Mouse (Mus musculus) spleen, adult 2 months (tissue): ENCODE data around the gene Pik3cd.

Source experiments
- CTCF ChIP-seq: fragments of 200-500 bp; IDR thresholded peaks from 2 replicates; pipeline ENCODE4 v1.5.1; 2011; ENCODE audit warnings: mild to moderate bottlenecking, inconsistent platforms; ENCODE audit not compliant: insufficient read depth, insufficient read length, insufficient replicate concordance; ENCODE audit errors: extremely low read depth
- POLR2A ChIP-seq: fragments of 200-500 bp; IDR thresholded peaks from 2 replicates; pipeline ENCODE4 v1.6.1; 2011; ENCODE audit warnings: low read depth, low read length, inconsistent platforms

DNA sequence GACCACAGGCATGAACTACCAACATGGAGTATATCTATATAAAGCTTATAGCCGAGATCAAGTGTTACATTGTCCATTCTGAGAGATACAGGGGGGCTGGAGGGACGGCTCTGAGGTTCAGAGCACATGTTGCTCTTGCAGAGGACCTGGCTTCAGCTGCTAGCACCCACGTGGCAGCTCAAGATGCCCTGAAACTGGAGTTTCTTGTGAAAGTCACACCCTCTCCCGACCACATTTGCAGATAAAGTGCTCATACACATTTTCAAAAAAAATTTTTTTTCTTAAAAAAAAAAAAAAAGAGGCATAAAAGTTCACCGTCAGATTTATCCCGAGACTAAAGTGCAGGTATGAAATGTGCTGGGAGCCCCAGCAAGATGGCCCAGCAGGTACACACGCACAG is 41.8 kb downstream of the Pik3cd start:
- no peak for TF ChIP-seq POLR2A
- TF ChIP-seq CTCF, result no peak
